Mouse (Mus musculus) cerebellum, adult 2 months (tissue): Measurements from ENCODE around the gene Lins1. TPM values are rescaled to one million over a fixed set of nuclear protein-coding genes. Genes with fewer than 3 reads are reported as not detected.

Experiments
- DNase-seq, 2 experiments: peaks; one replicate each; pipeline ENCODE4 v3.0.0; 2021
- H3K27ac ChIP-seq: fragments of 200-500 bp; 2 replicates; pipeline ENCODE4 v1.5.1; 2012; ENCODE audit warnings: low read length, control low read depth, inconsistent platforms; ENCODE audit not compliant: insufficient read depth
- H3K27me3 ChIP-seq: fragments of 200-500 bp; 2 replicates; pipeline ENCODE4 v1.6.1; 2012; ENCODE audit warnings: inconsistent platforms, mild to moderate bottlenecking, low read length, moderate library complexity; ENCODE audit not compliant: control insufficient read depth, insufficient read depth
- H3K4me1 ChIP-seq: fragments of 200-500 bp; 2 replicates; pipeline ENCODE4 v1.6.1; 2011; ENCODE audit warnings: low read length; ENCODE audit not compliant: control insufficient read depth, insufficient read depth
- H3K4me3 ChIP-seq: fragments of 200-500 bp; replicated peaks from 2 replicates; pipeline ENCODE3; 2011; ENCODE audit warnings: mild to moderate bottlenecking, low read depth, low read length, control low read depth; ENCODE audit not compliant: insufficient read depth
- CTCF ChIP-seq: fragments of 200-500 bp; IDR thresholded peaks from 2 replicates; pipeline ENCODE4 v1.5.1; 2011; ENCODE audit warnings: low read depth, mild to moderate bottlenecking, control low read depth, low read length, moderate library complexity, borderline replicate concordance; ENCODE audit not compliant: insufficient read depth
- POLR2A ChIP-seq: fragments of 200-500 bp; IDR thresholded peaks from 2 replicates; pipeline ENCODE4 v1.6.1; 2011; ENCODE audit warnings: low read length, control low read depth, borderline replicate concordance; ENCODE audit not compliant: insufficient read depth
- WGBS: fragments of 180-500 bp; shearing (Covaris S2); methylation state at CpG from one replicate; pipeline ENCODE4 v1.1.7; 2018; 5-methylcytosine and 5-hydroxymethylcytosine counted together
- polyA plus RNA-seq: library from polyadenylated mRNA; depleted of rRNA; stranded (reverse); fragments of >200 nt; gene quantifications from 2 replicates; pipeline ENCODE4 v1.2.3, GENCODE M21; 2012

Lins1 gene
- polyA plus RNA-seq, 1 experiment: 8.0 TPM

DNA sequence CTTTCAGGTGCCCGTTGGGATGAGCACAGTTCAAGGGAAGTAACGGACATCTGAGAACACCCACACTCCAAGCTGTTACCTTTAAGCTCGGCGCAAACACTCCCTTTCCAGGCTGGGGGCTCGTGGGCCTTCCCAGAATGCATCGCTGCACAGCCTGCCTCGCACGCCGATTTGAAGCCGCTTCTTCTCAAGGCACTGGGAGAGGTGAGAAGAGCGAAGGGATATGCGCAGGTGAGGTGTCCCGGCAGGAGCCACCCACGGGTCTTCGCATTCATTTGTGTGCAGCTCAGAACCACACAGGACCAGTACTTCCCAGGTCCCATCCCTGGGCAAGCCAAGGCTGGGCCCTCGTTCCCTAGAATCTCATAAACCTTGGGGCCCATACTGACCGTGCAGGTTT, 43.7 kb downstream of the Lins1 start:
- Histone ChIP-seq H3K27ac (no peak overlapping the region), H3K4me3 (no peak overlapping the region), H3K4me1 (no peaks in the 10 kb centered on the region), H3K27me3 (no peaks in the 10 kb centered on the region)
- no peak for DNase-seq
- TF ChIP-seq POLR2A (no peak), CTCF (no peak)
- 94% methylated on average over 17 of the region's 17 CpGs for WGBS

DNA sequence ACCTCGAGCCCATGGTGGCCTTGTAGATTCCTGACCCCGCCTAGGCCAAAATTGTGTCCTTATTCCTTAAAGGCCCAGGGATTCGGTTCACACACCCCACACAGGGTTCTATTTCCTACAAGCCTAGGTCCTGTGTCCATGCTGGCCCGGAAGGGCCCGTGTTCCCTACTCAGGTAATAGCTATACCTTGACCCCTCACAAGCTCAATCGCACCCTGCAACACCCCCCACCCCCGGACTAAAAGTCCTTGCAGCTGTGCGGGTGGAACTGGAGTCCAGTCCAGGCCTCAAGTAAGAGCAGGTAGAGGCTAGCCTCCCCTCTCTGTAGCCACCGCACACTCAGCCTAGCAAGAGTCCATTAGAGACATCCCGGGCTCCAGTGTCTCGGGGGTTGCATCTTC, 44.2 kb downstream of the Lins1 start:
- Histone ChIP-seq H3K4me3 (no peak overlapping the region), H3K27ac (no peak overlapping the region), H3K27me3 (no peaks in the 10 kb centered on the region), H3K4me1 (no peaks in the 10 kb centered on the region)
- TF ChIP-seq CTCF (no peak), POLR2A (no peak)
- DNase-seq: no peak
- 94% methylated on average over 11 of the region's 11 CpGs for WGBS

DNA sequence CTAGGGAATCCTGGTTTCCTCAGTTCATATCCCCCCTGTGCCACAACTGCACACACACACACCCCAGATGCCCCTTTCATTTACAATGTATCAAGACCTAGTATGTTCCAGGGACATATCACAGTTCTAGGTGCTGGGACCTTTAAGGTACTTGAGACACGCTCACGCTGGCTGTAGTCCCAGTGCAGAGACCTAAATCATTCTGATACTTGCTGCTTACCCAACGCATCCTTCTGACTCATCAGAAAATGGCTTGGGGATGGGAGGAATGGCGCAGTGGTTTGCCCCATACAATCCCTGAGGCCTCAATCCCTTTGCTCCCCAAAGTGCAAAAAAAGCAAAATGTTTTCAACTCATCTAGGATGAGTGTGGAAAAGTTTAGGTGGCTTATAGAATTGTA, 44.8 kb downstream of the Lins1 start:
- no peak for TF ChIP-seq CTCF
- no peak for TF ChIP-seq POLR2A
- no peak for DNase-seq
- 96% methylated on average over 4 of the region's 4 CpGs for WGBS

DNA sequence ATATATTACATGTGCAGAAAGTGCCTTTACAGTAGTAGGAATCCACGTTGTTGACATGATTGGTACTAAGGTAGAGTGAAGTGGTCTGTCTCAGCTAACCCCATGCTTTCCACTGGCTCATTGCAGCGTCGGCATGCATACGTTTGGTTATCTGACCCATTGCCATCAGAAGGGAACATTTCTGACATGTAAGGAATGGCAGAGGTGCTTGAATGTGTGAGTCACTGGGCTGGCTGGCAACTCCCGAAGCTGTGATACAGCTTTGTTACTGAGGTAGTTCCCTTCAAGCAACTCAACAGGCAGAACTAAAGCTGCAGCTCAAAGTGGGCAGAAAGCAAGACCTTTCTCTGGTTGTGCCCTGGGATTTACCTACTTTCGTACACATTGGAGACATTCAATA, 45.3 kb downstream of the Lins1 start:
- 93% methylated on average over 6 of the region's 6 CpGs for WGBS
- Histone ChIP-seq H3K4me3 (no peak overlapping the region), H3K27me3 (no peaks in the 10 kb centered on the region), H3K4me1 (no peaks in the 10 kb centered on the region), H3K27ac (no peak overlapping the region)
- no peak for TF ChIP-seq CTCF
- TF ChIP-seq POLR2A: no peak
- no peak for DNase-seq

More for the DNA sequence above, 44.8 kb downstream of the Lins1 start:
- H3K27ac ChIP-seq: no peak overlapping the region
- H3K27me3 ChIP-seq: no peaks in the 10 kb centered on the region
- H3K4me1 ChIP-seq: no peaks in the 10 kb centered on the region
- no peak overlapping the region for H3K4me3 ChIP-seq

DNA sequence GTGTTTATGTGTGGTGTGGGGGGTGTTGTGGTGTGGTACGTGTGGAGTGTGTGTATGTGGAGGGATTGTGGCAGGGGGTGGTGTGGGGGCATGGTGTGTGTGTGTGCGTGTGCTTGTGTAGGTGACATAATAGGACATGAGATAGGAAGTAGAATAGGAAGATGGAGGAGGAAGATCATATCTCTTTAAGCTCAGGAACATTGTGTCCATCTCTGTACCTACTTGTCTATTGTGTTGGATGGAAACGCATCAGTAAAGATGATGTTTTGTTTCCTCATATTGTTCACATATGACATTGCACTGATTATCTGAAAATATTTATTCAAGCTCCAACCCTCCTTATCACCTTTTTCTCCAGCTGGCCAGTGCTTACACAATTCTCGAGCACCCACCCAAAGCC, 47.7 kb downstream of the Lins1 start:
- TF ChIP-seq POLR2A (no peak), CTCF (no peak)
- WGBS: 96% methylated on average over 4 of the region's 4 CpGs
- H3K27ac ChIP-seq: no peak overlapping the region
- H3K27me3 ChIP-seq: no peaks in the 10 kb centered on the region
- H3K4me3 ChIP-seq: no peak overlapping the region
- no peak for DNase-seq
- H3K4me1 ChIP-seq: no peaks in the 10 kb centered on the region

DNA sequence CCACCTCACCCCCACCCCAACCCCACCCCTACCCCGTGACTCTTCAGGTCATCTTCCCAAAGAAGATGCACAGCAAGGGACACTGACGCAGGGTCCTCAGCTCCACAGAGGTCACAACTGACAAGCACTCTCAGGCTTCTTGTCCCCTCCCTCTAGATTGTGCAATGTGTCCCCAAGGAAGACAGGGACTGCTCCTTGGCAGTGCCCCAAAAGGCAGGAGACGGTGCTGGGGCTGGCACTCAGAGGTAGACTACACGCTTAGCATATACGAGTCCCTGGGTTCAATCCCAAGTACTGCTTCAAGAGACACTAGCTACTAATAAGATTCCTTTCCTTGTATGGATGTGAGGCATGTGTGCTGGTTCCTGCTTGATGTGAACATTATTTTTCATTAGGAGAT, 51.3 kb downstream of the Lins1 start:
- WGBS: 51% methylated on average over 5 of the region's 5 CpGs
- TF ChIP-seq CTCF (no peak), POLR2A (no peak)

DNA sequence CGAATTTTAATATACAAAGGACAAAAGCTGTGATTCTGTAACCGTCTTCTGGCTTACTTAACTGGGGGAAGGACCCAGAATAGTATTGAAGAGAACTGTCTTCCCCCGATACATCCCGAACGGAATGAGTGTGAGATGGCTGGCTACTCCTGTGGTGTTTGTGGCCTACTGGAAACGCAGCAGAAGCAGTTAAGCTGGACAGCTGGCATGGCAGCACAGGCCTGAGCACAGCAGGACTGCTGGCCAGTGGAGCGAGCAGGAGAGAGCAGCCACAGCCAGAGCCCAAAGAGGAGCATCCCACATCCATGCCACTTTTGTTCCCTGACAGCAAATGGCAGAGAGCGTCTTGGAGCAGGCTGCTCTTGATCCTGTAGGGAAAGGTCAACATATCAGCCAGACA, 51.7 kb downstream of the Lins1 start:
- TF ChIP-seq CTCF (no peak), POLR2A (no peak)
- H3K27ac ChIP-seq: no peak overlapping the region
- no peaks in the 10 kb centered on the region for H3K27me3 ChIP-seq
- no peak for DNase-seq
- H3K4me1 ChIP-seq: no peaks in the 10 kb centered on the region
- no peak overlapping the region for H3K4me3 ChIP-seq
- 39% methylated on average over 8 of the region's 8 CpGs for WGBS

More for the DNA sequence above, 51.3 kb downstream of the Lins1 start:
- Histone ChIP-seq H3K27ac (no peak overlapping the region), H3K4me3 (no peak overlapping the region), H3K4me1 (no peaks in the 10 kb centered on the region), H3K27me3 (no peaks in the 10 kb centered on the region)
- DNase-seq: no peak

DNA sequence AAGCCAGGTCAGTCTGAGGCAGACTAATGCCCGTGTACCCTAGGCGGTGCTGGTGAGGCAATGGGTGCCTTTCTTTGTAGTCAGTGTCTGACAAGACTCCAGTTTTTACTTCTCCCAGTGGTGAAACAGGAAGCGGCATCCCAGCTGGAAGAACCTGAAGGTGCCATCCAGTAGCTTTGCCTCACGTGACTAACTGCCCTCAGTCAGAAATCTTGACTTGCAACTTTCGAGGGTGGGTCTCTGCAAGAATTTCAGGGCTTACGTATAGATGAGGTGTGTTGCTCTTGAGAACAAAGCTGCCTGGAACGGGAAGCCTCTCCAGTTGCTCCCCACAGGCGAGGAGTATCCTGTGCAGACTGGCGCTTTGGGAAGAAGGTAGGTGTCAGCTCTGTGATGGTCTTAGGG, 53.7 kb downstream of the Lins1 start, which contains the start of gene Cers3:
Gene Cers3 (plus strand): TSS at position 128 of the 405 bp plus-strand sequence.
- TF ChIP-seq CTCF (no peak), POLR2A (no peak)
- no peak for DNase-seq
- Histone ChIP-seq H3K4me3 (no peak within 1 kb of the TSS), H3K27ac (no peak within 1 kb of the TSS), H3K27me3 (no peaks in the 10 kb centered on the region), H3K4me1 (no peaks in the 10 kb centered on the region)
- 84% methylated on average over 9 of the region's 9 CpGs for WGBS

DNA sequence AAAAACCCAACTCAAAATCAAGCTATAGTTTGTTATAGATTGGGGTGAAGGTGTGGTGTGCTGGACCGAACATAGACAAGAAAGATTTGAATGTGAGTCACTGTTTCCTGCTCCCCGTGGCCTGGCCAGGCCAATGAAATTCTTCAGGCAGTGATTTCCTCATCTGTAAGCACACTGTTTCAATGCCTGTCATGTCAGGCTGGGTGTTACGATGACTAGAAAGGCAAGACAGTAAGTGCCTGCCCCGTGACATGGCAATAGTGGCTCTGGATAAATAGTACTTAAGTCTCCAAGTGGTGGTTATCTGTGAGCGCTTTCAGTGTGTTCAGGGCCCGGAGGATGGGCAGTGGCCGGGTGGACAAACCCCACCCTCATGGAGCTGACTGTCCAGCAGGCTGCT, 57.3 kb downstream of the Lins1 start:
- WGBS: 88% methylated on average over 7 of the region's 7 CpGs
- H3K27me3 ChIP-seq: no peaks in the 10 kb centered on the region
- no peak for DNase-seq
- H3K27ac ChIP-seq: no peak overlapping the region
- H3K4me3 ChIP-seq: no peak overlapping the region
- H3K4me1 ChIP-seq: no peaks in the 10 kb centered on the region
- TF ChIP-seq POLR2A: no peak
